ENCODE assay signal across 15 mouse cellular contexts in genomic region chr1:135812618-135813017, GRCm38 (mm10). TPM values are rescaled to one million over a fixed set of nuclear protein-coding genes. Genes with fewer than 3 reads are reported as not detected.
A peak's percentile ranks its signal among the peaks of the same experiment; 100 is the strongest.
DNase-seq lines count a peak whose midpoint lies in the region; ATAC-seq and TF ChIP-seq lines count a peak whose summit lies in the region.
"Had no signal": no experiment of that assay in that cellular context is flagged by ENCODE, and none has a peak within 500 bp of the region (broad histone marks: within the 10 kb centered on the region; RNA-seq: fewer than 3 reads in every experiment).

No protein-coding gene starts in this region.

- H3K4me2 ChIP-seq in heart, embryonic 12.5 days, result no peak overlapping the region
- no peak overlapping the region for H3K4me2 ChIP-seq in kidney, embryonic 16.5 days (replicated peaks; ENCODE audit: low read depth, low read length)
- no peak overlapping the region for H3K4me2 ChIP-seq in embryonic facial prominence, embryonic 15.5 days (replicated peaks)
- H3K4me2 ChIP-seq: hindbrain, embryonic 14.5 days; limb, embryonic 13.5 days; midbrain, embryonic 13.5 days had no signal

- ATAC-seq in heart, embryonic 12.5 days (ENCODE audit: insufficient number of reproducible peaks, low FRiP score), result peak; percentile 36; the same call in 1 of the 2 replicates
- no peak for ATAC-seq in kidney, embryonic 16.5 days (ENCODE audit: low FRiP score, low TSS enrichment)
- ATAC-seq in embryonic facial prominence, embryonic 15.5 days (ENCODE audit: insufficient number of reproducible peaks, low FRiP score, low TSS enrichment, low read depth), result no peak
- ATAC-seq: midbrain, embryonic 13.5 days had no signal

- H3K9ac ChIP-seq in heart, embryonic 12.5 days, result 0 out of 2 replicates have a peak overlapping the region, but pooled peaks have one; percentile 18
- H3K9ac ChIP-seq in kidney, embryonic 16.5 days (replicated peaks; ENCODE audit: low read length), result no peak overlapping the region
- no peak overlapping the region for H3K9ac ChIP-seq in embryonic facial prominence, embryonic 15.5 days
- H3K9ac ChIP-seq: hindbrain, embryonic 14.5 days; limb, embryonic 13.5 days; midbrain, embryonic 13.5 days had no signal

- peaks cover 7% of the 10 kb centered on the region for H3K27me3 ChIP-seq in heart, embryonic 12.5 days (replicated peaks)
- H3K27me3 ChIP-seq in kidney, embryonic 16.5 days (ENCODE audit: insufficient read depth, low read length), result peaks cover 9% of the 10 kb centered on the region
- peaks cover 18% of the 10 kb centered on the region for H3K27me3 ChIP-seq in embryonic facial prominence, embryonic 15.5 days
- H3K27me3 ChIP-seq in small intestine, adult 2 months (ENCODE audit: control insufficient read depth, insufficient read depth, low read length), result no peaks in the 10 kb centered on the region

- no peaks in the 10 kb centered on the region for H3K9me3 ChIP-seq in heart, embryonic 12.5 days (replicated peaks)
- H3K9me3 ChIP-seq in kidney, embryonic 16.5 days (ENCODE audit: low read length), result no peaks in the 10 kb centered on the region
- no peaks in the 10 kb centered on the region for H3K9me3 ChIP-seq in embryonic facial prominence, embryonic 15.5 days (replicated peaks)
- H3K9me3 ChIP-seq: limb, embryonic 13.5 days; midbrain, embryonic 13.5 days had no signal

- no peak for DNase-seq in heart, adult 18-20 months
- DNase-seq in kidney, adult 18-20 months, result peak; percentile 49
- no peak for DNase-seq in spleen, postnatal 10 days (ENCODE audit: low spot score in 2 of 2)
- DNase-seq in layer of hippocampus, postnatal 36 days, result no peak
- DNase-seq: cerebellum, postnatal 36 days; gastrocnemius, postnatal 36 days; spleen, adult 18-20 months had no signal

- peaks cover 50% of the 10 kb centered on the region for H3K4me1 ChIP-seq in heart, embryonic 12.5 days (replicated peaks)
- peaks cover 27% of the 10 kb centered on the region for H3K4me1 ChIP-seq in kidney, embryonic 16.5 days (ENCODE audit: insufficient read depth, low read length)
- H3K4me1 ChIP-seq in embryonic facial prominence, embryonic 15.5 days, result peaks cover 11% of the 10 kb centered on the region
- H3K4me1 ChIP-seq in small intestine, adult 2 months (ENCODE audit: control insufficient read depth, insufficient read depth, insufficient read length, low read length), result peaks cover 64% of the 10 kb centered on the region
- H3K4me1 ChIP-seq: limb, embryonic 13.5 days had no signal

- WGBS in heart, embryonic 12.5 days, result 19% methylated on average over 2 of the region's 2 CpGs
- 44% methylated on average over 2 of the region's 2 CpGs for WGBS in kidney, embryonic 16.5 days
- WGBS in embryonic facial prominence, embryonic 15.5 days, result 33% methylated on average over 2 of the region's 2 CpGs
- 19% methylated on average over 2 of the region's 2 CpGs for WGBS in small intestine, adult 2 months

- peak overlapping the region; percentile 80 for H3K27ac ChIP-seq in heart, embryonic 12.5 days (ENCODE audit: poor library complexity, severe bottlenecking)
- no peak overlapping the region for H3K27ac ChIP-seq in kidney, embryonic 16.5 days (ENCODE audit: low read length)
- H3K27ac ChIP-seq in embryonic facial prominence, embryonic 15.5 days (replicated peaks), result peak overlapping the region; percentile 68
- H3K27ac ChIP-seq in small intestine, adult 2 months (ENCODE audit: insufficient read depth, low read depth, low read length), result peak overlapping the region; percentile 99
- H3K27ac ChIP-seq: hindbrain, embryonic 14.5 days; limb, embryonic 13.5 days; macrophage; midbrain, embryonic 13.5 days had no signal

- H3K4me3 ChIP-seq in heart, embryonic 12.5 days, result no peak overlapping the region
- H3K4me3 ChIP-seq in kidney, embryonic 16.5 days (ENCODE audit: low read length), result no peak overlapping the region
- no peak overlapping the region for H3K4me3 ChIP-seq in embryonic facial prominence, embryonic 15.5 days (replicated peaks)
- H3K4me3 ChIP-seq in small intestine, adult 2 months (ENCODE audit: low read depth, low read length), result peak overlapping the region; percentile 29
- H3K4me3 ChIP-seq: limb, embryonic 13.5 days; midbrain, embryonic 13.5 days had no signal

- no peak for TF ChIP-seq CTCF in small intestine, adult 2 months (IDR thresholded peaks at IDR 0.05; ENCODE audit: extremely low read depth, insufficient read length, insufficient replicate concordance, low read depth, low read length)

- TF ChIP-seq POLR2A in small intestine, adult 2 months (IDR thresholded peaks at IDR 0.05; ENCODE audit: low read depth, low read length), result no peak

- H3K36me3 ChIP-seq in heart, embryonic 12.5 days, result peaks cover 38% of the 10 kb centered on the region
- no peaks in the 10 kb centered on the region for H3K36me3 ChIP-seq in kidney, embryonic 16.5 days (ENCODE audit: insufficient read depth, low read length)
- no peaks in the 10 kb centered on the region for H3K36me3 ChIP-seq in embryonic facial prominence, embryonic 15.5 days
- no peaks in the 10 kb centered on the region for H3K36me3 ChIP-seq in small intestine, adult 2 months (ENCODE audit: control insufficient read depth, insufficient read depth, low read length)
- H3K36me3 ChIP-seq: limb, embryonic 13.5 days; midbrain, embryonic 13.5 days had no signal

RNA-seq across cellular contexts. Expression of gene Lad1, which starts 5.8 kb away (rescaled TPM):
- 3.0 and 3.3 TPM in 2 replicates for polyA plus RNA-seq in heart, embryonic 12.5 days (2016; fragmentation: Nextera tagmentation; extraction: Ambion mirVana)
- total RNA-seq in heart, adult 18-20 months (2021), result 1 to 10 TPM; 5.9 to 8.3 TPM
- 29.1 and 30.8 TPM in 2 replicates for polyA plus RNA-seq in kidney, embryonic 16.5 days (2015; fragmentation: Nextera tagmentation; extraction: Ambion mirVana)
- 57.9 and 58.0 TPM in 2 replicates for polyA plus RNA-seq in embryonic facial prominence, embryonic 15.5 days (2015; fragmentation: Nextera tagmentation; extraction: Ambion mirVana)
- 128 and 314 TPM in 2 replicates for polyA plus RNA-seq in small intestine, adult 2 months (2012; rRNA removed)
- under 1 TPM; 0.62 to 0.73 TPM for total RNA-seq in layer of hippocampus, postnatal 36 days (2021)
- total RNA-seq: gastrocnemius, postnatal 36 days had no signal

RNA-seq across cellular contexts. Expression of gene Tnnt2, which starts 23.5 kb away (rescaled TPM):
- 5,319 and 5,490 TPM in 2 replicates for polyA plus RNA-seq in heart, embryonic 12.5 days (2016; fragmentation: Nextera tagmentation; extraction: Ambion mirVana)
- total RNA-seq in heart, adult 18-20 months (2021), result over 10,000 TPM in 1 of 2 experiments, 1,000 to 10,000 TPM in 1; 9,387 to 10,464 TPM
- 9.4 and 37.2 TPM in 2 replicates for polyA plus RNA-seq in kidney, embryonic 16.5 days (2015; fragmentation: Nextera tagmentation; extraction: Ambion mirVana)
- 151 and 208 TPM in 2 replicates for polyA plus RNA-seq in embryonic facial prominence, embryonic 15.5 days (2015; fragmentation: Nextera tagmentation; extraction: Ambion mirVana)
- polyA plus RNA-seq in small intestine, adult 2 months (2012; rRNA removed), result 0.56 TPM in 2 replicates
- 1 to 10 TPM in 1 of 2 experiments, under 1 TPM in 1; 0.60 to 1.1 TPM for total RNA-seq in layer of hippocampus, postnatal 36 days (2021)
- polyA plus RNA-seq: macrophage had no signal

RNA-seq across cellular contexts. Expression of gene Tnni1, which starts 33.4 kb away (rescaled TPM):
- 3,113 and 3,172 TPM in 2 replicates for polyA plus RNA-seq in heart, embryonic 12.5 days (2016; fragmentation: Nextera tagmentation; extraction: Ambion mirVana)
- total RNA-seq in heart, adult 18-20 months (2021), result 1 to 10 TPM; 1.5 to 1.7 TPM
- polyA plus RNA-seq in kidney, embryonic 16.5 days (2015; fragmentation: Nextera tagmentation; extraction: Ambion mirVana), result 21.9 and 23.5 TPM in 2 replicates
- polyA plus RNA-seq in embryonic facial prominence, embryonic 15.5 days (2015; fragmentation: Nextera tagmentation; extraction: Ambion mirVana), result 297 and 410 TPM in 2 replicates
- polyA plus RNA-seq in small intestine, adult 2 months (2012; rRNA removed), result 0.42 and 5.0 TPM in 2 replicates
- total RNA-seq in layer of hippocampus, postnatal 36 days (2021), result 1 to 10 TPM; 2.1 to 3.5 TPM
- polyA plus RNA-seq: macrophage had no signal

RNA-seq across cellular contexts. Expression of gene Phlda3, which starts 46.7 kb away (rescaled TPM):
- 73.0 and 74.1 TPM in 2 replicates for polyA plus RNA-seq in heart, embryonic 12.5 days (2016; fragmentation: Nextera tagmentation; extraction: Ambion mirVana)
- 10 to 100 TPM; 11.0 to 11.7 TPM for total RNA-seq in heart, adult 18-20 months (2021)
- 79.6 and 87.5 TPM in 2 replicates for polyA plus RNA-seq in kidney, embryonic 16.5 days (2015; fragmentation: Nextera tagmentation; extraction: Ambion mirVana)
- 113 and 119 TPM in 2 replicates for polyA plus RNA-seq in embryonic facial prominence, embryonic 15.5 days (2015; fragmentation: Nextera tagmentation; extraction: Ambion mirVana)
- 8.7 and 10.5 TPM in 2 replicates for polyA plus RNA-seq in small intestine, adult 2 months (2012; rRNA removed)
- 10 to 100 TPM; 14.0 to 16.6 TPM for total RNA-seq in layer of hippocampus, postnatal 36 days (2021)

Comparison
In these comparisons a context has a peak if more than half of its experiments do, and no peak if none do; other contexts are left out.
1. RNA of gene Tnnt2, which starts 23.5 kb away (polyA plus RNA-seq): 5,319 to 5,490 TPM in heart, embryonic 12.5 days; 151 to 208 TPM in embryonic facial prominence, embryonic 15.5 days, 9.4 to 37.2 TPM in kidney, embryonic 16.5 days and 0.56 TPM in small intestine, adult 2 months; every median in the first group is over 10 times any median in the second.